Mouse (Mus musculus) kidney, adult 2 months (tissue): Measurements from ENCODE around the gene Bloc1s1. TPM values are rescaled to one million over a fixed set of nuclear protein-coding genes. Genes with fewer than 3 reads are reported as not detected.

ENCODE experiments used
- DNase-seq: peaks from one replicate; pipeline ENCODE4 v3.0.0; 2021
- H3K27ac ChIP-seq: fragments of 200-500 bp; 2 replicates; pipeline ENCODE4 v1.5.1; 2012; ENCODE audit warnings: low read depth, low read length, control low read depth, inconsistent platforms; ENCODE audit not compliant: insufficient read depth
- H3K27me3 ChIP-seq: fragments of 200-500 bp; replicated peaks from 2 replicates; pipeline ENCODE4 v1.6.1; 2012; ENCODE audit warnings: mild to moderate bottlenecking, moderate library complexity, low read length, inconsistent platforms; ENCODE audit not compliant: control insufficient read depth, insufficient read depth
- H3K36me3 ChIP-seq: fragments of 200-500 bp; 2 replicates; pipeline ENCODE4 v1.6.1; 2012; ENCODE audit warnings: mild to moderate bottlenecking, moderate library complexity, low read length, inconsistent platforms; ENCODE audit not compliant: control insufficient read depth, insufficient read depth
- H3K4me1 ChIP-seq: fragments of 200-500 bp; 2 replicates; pipeline ENCODE4 v1.6.1; 2011; ENCODE audit warnings: low read length; ENCODE audit not compliant: control insufficient read depth, insufficient read depth
- H3K4me3 ChIP-seq: fragments of 200-500 bp; 2 replicates; pipeline ENCODE4 v1.5.1; 2011; ENCODE audit warnings: mild to moderate bottlenecking, low read depth, low read length, control low read depth; ENCODE audit not compliant: insufficient read depth
- CTCF ChIP-seq: fragments of 200-500 bp; conservative IDR thresholded peaks from 2 replicates; pipeline ENCODE4 v1.5.1; 2011; ENCODE audit warnings: low read depth, mild to moderate bottlenecking, control low read depth, low read length, moderate library complexity, mixed read lengths; ENCODE audit not compliant: insufficient read depth, insufficient read length
- POLR2A ChIP-seq: fragments of 200-500 bp; IDR thresholded peaks from one replicate; pipeline ENCODE4 v1.6.1; 2011; ENCODE audit warnings: low read depth, low read length, control low read depth
- WGBS: fragments of 180-500 bp; shearing (Covaris S2); methylation state at CpG from one replicate; pipeline ENCODE4 v1.1.7; 2018; 5-methylcytosine and 5-hydroxymethylcytosine counted together
- polyA plus RNA-seq: library from polyadenylated mRNA; depleted of rRNA; stranded (reverse); fragments of >200 nt; gene quantifications from 2 replicates; pipeline ENCODE4 v1.2.3, GENCODE M21; 2012

The Bloc1s1 gene
- polyA plus RNA-seq, 1 experiment: 365 TPM

GRCm38 (mm10) chr10:128919966-128920365 is 3.9 kb downstream of the Bloc1s1 start:
- no peak for TF ChIP-seq CTCF
- no peak for TF ChIP-seq POLR2A
- peak overlapping the region; percentile 47 for H3K27ac ChIP-seq
- no peaks in the 10 kb centered on the region for H3K27me3 ChIP-seq
- H3K4me1 ChIP-seq: peaks cover 45% of the 10 kb centered on the region
- H3K36me3 ChIP-seq: no peaks in the 10 kb centered on the region
- H3K4me3 ChIP-seq: no peak overlapping the region
- WGBS: 69% methylated on average over 7 of the region's 7 CpGs
- DNase-seq: no peak

DNA sequence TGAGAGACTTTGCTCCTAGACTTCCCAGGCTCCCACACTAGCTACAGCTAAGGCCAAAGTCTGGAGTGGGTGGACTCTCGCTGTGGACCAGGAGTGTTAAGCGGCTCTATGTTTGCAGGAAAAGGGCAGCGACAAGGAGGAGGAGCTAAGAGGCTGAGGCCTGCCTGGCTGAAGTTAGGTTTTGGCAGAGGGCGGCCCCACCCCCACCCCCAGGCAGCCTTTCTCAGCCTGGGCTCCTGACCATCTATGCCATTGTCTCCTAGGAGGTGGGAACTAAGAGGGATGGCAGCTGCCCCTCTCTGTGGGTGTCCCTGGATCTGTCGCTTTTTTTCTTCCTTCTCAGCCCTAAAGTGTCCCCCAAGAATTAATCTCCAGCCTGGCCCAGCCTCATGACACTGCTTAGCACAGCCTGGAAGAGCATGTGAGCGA is 4.6 kb downstream of the Bloc1s1 start:
- Histone ChIP-seq H3K36me3 (no peaks in the 10 kb centered on the region), H3K27ac (peak overlapping the region; percentile 47)

DNA sequence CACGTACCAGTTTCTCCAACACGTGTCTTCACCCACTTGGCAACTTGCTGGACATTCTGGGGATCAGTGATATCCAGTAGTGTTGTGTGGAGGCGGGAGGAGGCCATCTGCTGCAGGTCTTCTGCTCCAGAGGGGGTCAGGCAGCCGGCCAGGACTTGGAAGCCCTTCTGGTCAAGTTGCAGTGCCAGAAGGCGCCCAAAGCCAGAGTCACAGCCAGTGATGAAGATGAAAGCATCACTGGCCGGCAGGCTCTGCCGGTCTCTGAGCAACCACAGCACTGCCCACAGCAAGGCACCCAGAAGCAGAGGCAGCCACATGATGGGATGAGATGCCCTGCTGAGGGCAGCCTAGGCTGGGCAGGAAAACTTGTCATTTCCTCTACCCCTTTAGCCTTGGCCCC is 5.6 kb downstream of the Bloc1s1 start:
- Histone ChIP-seq H3K4me1 (peaks cover 45% of the 10 kb centered on the region), H3K4me3 (no peak overlapping the region), H3K27ac (peak overlapping the region; percentile 32), H3K27me3 (no peaks in the 10 kb centered on the region), H3K36me3 (peaks cover 4% of the 10 kb centered on the region; the same call in 1 of the 2 replicates)
- TF ChIP-seq POLR2A (no peak), CTCF (no peak)
- WGBS: 35% methylated on average over 7 of the region's 7 CpGs
- DNase-seq: peak; percentile 75

More for the DNA sequence above, 4.6 kb downstream of the Bloc1s1 start:
- TF ChIP-seq CTCF (no peak), POLR2A (no peak)
- Histone ChIP-seq H3K4me3 (no peak overlapping the region), H3K4me1 (peaks cover 44% of the 10 kb centered on the region), H3K27me3 (no peaks in the 10 kb centered on the region)
- 25% methylated on average over 6 of the region's 6 CpGs for WGBS
- DNase-seq: peak; percentile 94

DNA sequence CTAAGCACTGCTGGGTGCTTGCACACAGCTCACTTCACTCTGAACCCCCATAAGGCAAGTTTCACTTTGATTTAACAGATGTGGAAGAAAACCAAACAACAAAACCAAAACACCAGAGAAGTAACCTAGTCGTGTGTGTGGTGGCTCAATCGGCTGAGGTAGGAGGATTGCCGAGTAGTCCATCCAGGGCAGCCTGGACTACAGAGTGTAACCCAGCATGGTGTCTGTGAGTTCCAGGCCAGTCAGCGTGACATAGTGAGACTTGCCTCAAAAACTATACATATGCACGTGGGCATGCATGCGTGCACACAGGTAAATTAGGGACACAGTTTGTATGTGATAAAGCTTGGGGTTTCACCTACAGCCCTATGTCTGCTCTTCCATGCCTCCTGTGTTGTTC is 6.4 kb downstream of the Bloc1s1 start:
- no peaks in the 10 kb centered on the region for H3K27me3 ChIP-seq
- TF ChIP-seq POLR2A (no peak), CTCF (no peak)
- peaks cover 49% of the 10 kb centered on the region for H3K4me1 ChIP-seq
- H3K4me3 ChIP-seq: no peak overlapping the region
- H3K36me3 ChIP-seq: peaks cover 4% of the 10 kb centered on the region; the same call in 1 of the 2 replicates
- DNase-seq: no peak
- no peak overlapping the region for H3K27ac ChIP-seq
- WGBS: 79% methylated on average over 6 of the region's 6 CpGs

- WGBS: 81% methylated on average over 3 of the region's 3 CpGs
- no peak for DNase-seq
- H3K27me3 ChIP-seq: no peaks in the 10 kb centered on the region
- H3K27ac ChIP-seq: no peak overlapping the region
- TF ChIP-seq CTCF (no peak), POLR2A (no peak)
- H3K4me3 ChIP-seq: no peak overlapping the region
- H3K36me3 ChIP-seq: peaks cover 4% of the 10 kb centered on the region; the same call in 1 of the 2 replicates
- peaks cover 42% of the 10 kb centered on the region for H3K4me1 ChIP-seq
These were observed 7.2 kb downstream of the Bloc1s1 start for GRCm38 (mm10) chr10:128916665-128917064.

GRCm38 (mm10) chr10:128915550-128915949 is 8.3 kb downstream of the Bloc1s1 start:
- DNase-seq: no peak
- H3K27ac ChIP-seq: no peak overlapping the region
- H3K4me1 ChIP-seq: peaks cover 32% of the 10 kb centered on the region
- WGBS: 90% methylated on average over 2 of the region's 2 CpGs
- H3K4me3 ChIP-seq: no peak overlapping the region
- TF ChIP-seq POLR2A (no peak), CTCF (0 out of 2 replicates have a peak, but pooled peaks have one; percentile 1)
- H3K27me3 ChIP-seq: no peaks in the 10 kb centered on the region
- peaks cover 4% of the 10 kb centered on the region; the same call in 1 of the 2 replicates for H3K36me3 ChIP-seq

GRCm38 (mm10) chr10:128913696-128914095 is 10.1 kb downstream of the Bloc1s1 start:
- peak; percentile 61 for DNase-seq
- Histone ChIP-seq H3K36me3 (peaks cover 4% of the 10 kb centered on the region; the same call in 1 of the 2 replicates), H3K27ac (no peak overlapping the region), H3K4me3 (no peak overlapping the region), H3K27me3 (no peaks in the 10 kb centered on the region), H3K4me1 (peaks cover 21% of the 10 kb centered on the region; the same call in 1 of the 2 replicates)
- peak; percentile 18 for TF ChIP-seq POLR2A
- no peak for TF ChIP-seq CTCF
- 33% methylated on average over 12 of the region's 12 CpGs for WGBS

GRCm38 (mm10) chr10:128913219-128913618 is 10.6 kb downstream of the Bloc1s1 start:
- 4% methylated on average over 5 of the region's 5 CpGs for WGBS
- no peak overlapping the region for H3K27ac ChIP-seq
- TF ChIP-seq CTCF: peak; percentile 96
- TF ChIP-seq POLR2A: no peak

More at GRCm38 (mm10) chr10:128913219-128913618, 10.6 kb downstream of the Bloc1s1 start:
- peaks cover 4% of the 10 kb centered on the region; the same call in 1 of the 2 replicates for H3K36me3 ChIP-seq
- no peak overlapping the region for H3K4me3 ChIP-seq
- H3K4me1 ChIP-seq: peaks cover 17% of the 10 kb centered on the region; the same call in 1 of the 2 replicates
- no peaks in the 10 kb centered on the region for H3K27me3 ChIP-seq
- DNase-seq: peak; percentile 94
